Mouse (Mus musculus): Measurements from ENCODE around the gene Rtn4ip1. TPM values are rescaled to one million over a fixed set of nuclear protein-coding genes. Genes with fewer than 3 reads are reported as not detected.

Gene Rtn4ip1
- 6.7 and 6.9 TPM in 2 replicates for polyA plus RNA-seq (2012; rRNA removed)

DNA sequence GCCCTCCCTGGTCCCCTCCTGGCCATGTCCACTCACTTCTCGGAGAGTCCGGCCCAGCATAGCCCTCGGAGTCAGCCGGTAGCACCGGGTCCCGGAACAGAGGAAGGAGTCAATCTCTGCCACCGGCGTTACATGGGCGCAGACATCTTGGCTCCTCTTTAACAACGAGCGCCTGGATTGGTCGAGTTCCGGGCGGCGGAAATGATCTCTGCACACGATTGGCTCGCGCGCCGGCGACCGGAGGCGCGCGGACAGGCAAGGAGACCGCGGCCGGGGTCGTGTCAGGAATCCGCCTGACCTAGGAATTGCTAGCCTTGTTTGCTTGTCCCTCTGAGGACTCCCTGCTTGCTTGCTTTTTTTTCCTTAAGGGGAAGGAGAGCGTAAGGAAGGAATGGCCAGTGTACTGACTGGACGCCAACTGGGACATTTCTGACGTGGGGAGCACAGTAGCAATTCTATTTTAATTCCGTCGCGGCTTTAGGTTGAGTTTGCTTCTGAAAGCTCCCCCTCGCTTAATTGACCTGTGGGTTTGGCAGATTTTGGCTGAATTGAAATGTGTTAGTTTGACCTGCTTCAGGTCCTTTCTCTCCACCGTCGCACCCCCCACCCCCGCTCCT lies at the start of gene Rtn4ip1, which contains the start of gene Qrsl1:
Gene Rtn4ip1 (plus strand): TSS at position 230 of the 617 bp plus-strand sequence.
Gene Qrsl1 (minus strand): TSS at position 168 of the 617 bp plus-strand sequence.
- peak; percentile 29; the same call in 1 of the 2 replicates for TF ChIP-seq POLR2A (IDR thresholded peaks at IDR 0.05; ENCODE audit: low read depth, low read length)
- no peak for TF ChIP-seq CTCF (IDR thresholded peaks at IDR 0.05; ENCODE audit: extremely low read depth, insufficient read depth, insufficient read length, insufficient replicate concordance)
- peak within 1 kb of the TSS; percentile 89 for H3K4me3 ChIP-seq (ENCODE audit: extremely low read depth, insufficient read depth, insufficient read length)
- H3K27ac ChIP-seq (ENCODE audit: insufficient read depth, low read length): peak within 1 kb of the TSS; percentile 66
- WGBS: under 1% methylated on average over 40 of the region's 40 CpGs
- H3K4me1 ChIP-seq (ENCODE audit: control insufficient read depth, insufficient read depth, insufficient read length): peaks cover 12% of the 10 kb centered on the region
- DNase-seq (ENCODE audit: low read depth in 1 of 2, low spot score in 2 of 2): peak; percentile 83 to 90
- no peaks in the 10 kb centered on the region for H3K27me3 ChIP-seq (ENCODE audit: control insufficient read depth, insufficient read depth, low read length)
- 0 out of 2 replicates have a peak, but pooled peaks cover 2% of the 10 kb centered on the region for H3K36me3 ChIP-seq (ENCODE audit: control insufficient read depth, insufficient read depth, low read length)

- Histone ChIP-seq H3K4me3 (ENCODE audit: extremely low read depth, insufficient read depth, insufficient read length) (no peak overlapping the region), H3K27me3 (ENCODE audit: control insufficient read depth, insufficient read depth, low read length) (no peaks in the 10 kb centered on the region), H3K4me1 (ENCODE audit: control insufficient read depth, insufficient read depth, insufficient read length) (peaks cover 4% of the 10 kb centered on the region; the same call in 1 of the 2 replicates), H3K36me3 (ENCODE audit: control insufficient read depth, insufficient read depth, low read length) (no peaks in the 10 kb centered on the region), H3K27ac (ENCODE audit: insufficient read depth, low read length) (no peak overlapping the region)
- DNase-seq (ENCODE audit: low read depth in 1 of 2, low spot score in 2 of 2): no peak
- WGBS: 58% methylated on average over 5 of the region's 5 CpGs
- no peak for TF ChIP-seq POLR2A (IDR thresholded peaks at IDR 0.05; ENCODE audit: low read depth, low read length)
- no peak for TF ChIP-seq CTCF (IDR thresholded peaks at IDR 0.05; ENCODE audit: extremely low read depth, insufficient read depth, insufficient read length, insufficient replicate concordance)
Measured at GRCm38 (mm10) chr10:43851898-43852297, 49.7 kb upstream of the Rtn4ip1 start.

GRCm38 (mm10) chr10:43855916-43856315 lies 45.7 kb upstream of the Rtn4ip1 start:
- H3K27me3 ChIP-seq (ENCODE audit: control insufficient read depth, insufficient read depth, low read length): no peaks in the 10 kb centered on the region
- DNase-seq (ENCODE audit: low read depth in 1 of 2, low spot score in 2 of 2): no peak
- no peaks in the 10 kb centered on the region for H3K36me3 ChIP-seq (ENCODE audit: control insufficient read depth, insufficient read depth, low read length)
- H3K4me3 ChIP-seq (ENCODE audit: extremely low read depth, insufficient read depth, insufficient read length): no peak overlapping the region
- no peak overlapping the region for H3K27ac ChIP-seq (ENCODE audit: insufficient read depth, low read length)
- TF ChIP-seq POLR2A (IDR thresholded peaks at IDR 0.05; ENCODE audit: low read depth, low read length) (no peak), CTCF (IDR thresholded peaks at IDR 0.05; ENCODE audit: extremely low read depth, insufficient read depth, insufficient read length, insufficient replicate concordance) (no peak)
- H3K4me1 ChIP-seq (ENCODE audit: control insufficient read depth, insufficient read depth, insufficient read length): peaks cover 4% of the 10 kb centered on the region; the same call in 1 of the 2 replicates
- WGBS: 84% methylated on average over 9 of the region's 9 CpGs

GRCm38 (mm10) chr10:43856351-43856750 lies 45.3 kb upstream of the Rtn4ip1 start:
- no peaks in the 10 kb centered on the region for H3K27me3 ChIP-seq (ENCODE audit: control insufficient read depth, insufficient read depth, low read length)
- no peak for DNase-seq (ENCODE audit: low read depth in 1 of 2, low spot score in 2 of 2)
- 54% methylated on average over 3 of the region's 3 CpGs for WGBS
- H3K4me1 ChIP-seq (ENCODE audit: control insufficient read depth, insufficient read depth, insufficient read length): peaks cover 4% of the 10 kb centered on the region; the same call in 1 of the 2 replicates
- no peak for TF ChIP-seq POLR2A (IDR thresholded peaks at IDR 0.05; ENCODE audit: low read depth, low read length)
- TF ChIP-seq CTCF (IDR thresholded peaks at IDR 0.05; ENCODE audit: extremely low read depth, insufficient read depth, insufficient read length, insufficient replicate concordance): no peak
- no peak overlapping the region for H3K27ac ChIP-seq (ENCODE audit: insufficient read depth, low read length)
- no peaks in the 10 kb centered on the region for H3K36me3 ChIP-seq (ENCODE audit: control insufficient read depth, insufficient read depth, low read length)
- H3K4me3 ChIP-seq (ENCODE audit: extremely low read depth, insufficient read depth, insufficient read length): no peak overlapping the region

- Histone ChIP-seq H3K4me3 (ENCODE audit: extremely low read depth, insufficient read depth, insufficient read length) (no peak overlapping the region), H3K4me1 (ENCODE audit: control insufficient read depth, insufficient read depth, insufficient read length) (peaks cover 11% of the 10 kb centered on the region), H3K27me3 (ENCODE audit: control insufficient read depth, insufficient read depth, low read length) (no peaks in the 10 kb centered on the region), H3K27ac (ENCODE audit: insufficient read depth, low read length) (no peak overlapping the region), H3K36me3 (ENCODE audit: control insufficient read depth, insufficient read depth, low read length) (no peaks in the 10 kb centered on the region)
- DNase-seq (ENCODE audit: low read depth in 1 of 2, low spot score in 2 of 2): peak in 1 of 2 experiments; percentile 29
- no peak for TF ChIP-seq POLR2A (IDR thresholded peaks at IDR 0.05; ENCODE audit: low read depth, low read length)
- peak; percentile 64; the same call in 1 of the 2 replicates for TF ChIP-seq CTCF (IDR thresholded peaks at IDR 0.05; ENCODE audit: extremely low read depth, insufficient read depth, insufficient read length, insufficient replicate concordance)
- WGBS: 80% methylated on average over 10 of the region's 10 CpGs
Measured at GRCm38 (mm10) chr10:43870752-43871151, 30.9 kb upstream of the Rtn4ip1 start.

- no peak for TF ChIP-seq CTCF (IDR thresholded peaks at IDR 0.05; ENCODE audit: extremely low read depth, insufficient read depth, insufficient read length, insufficient replicate concordance)
- WGBS: 81% methylated on average over 1 of the region's 1 CpGs
- H3K4me1 ChIP-seq (ENCODE audit: control insufficient read depth, insufficient read depth, insufficient read length): peaks cover 14% of the 10 kb centered on the region
Measured at GRCm38 (mm10) chr10:43871458-43871857, 30.1 kb upstream of the Rtn4ip1 start.

DNA sequence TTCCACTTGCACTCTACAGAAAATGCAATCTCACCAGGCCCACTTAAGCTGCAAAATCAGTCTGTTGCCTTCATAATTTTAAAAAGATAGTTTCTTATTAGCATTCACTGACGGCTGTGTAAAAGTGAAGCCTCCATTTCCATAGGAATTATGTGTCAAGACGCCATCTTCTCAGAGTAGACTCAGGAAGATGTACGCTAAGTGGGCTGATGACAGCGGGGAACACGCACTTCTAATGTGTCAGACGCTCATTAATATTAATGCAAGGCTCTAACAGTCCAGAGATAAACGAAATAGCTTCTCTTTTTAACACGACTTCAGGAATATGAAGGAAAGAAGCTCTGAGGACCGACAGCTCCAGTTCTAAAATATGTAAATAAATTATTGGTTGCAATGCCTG lies 13.9 kb upstream of the Rtn4ip1 start:
- H3K4me3 ChIP-seq (ENCODE audit: extremely low read depth, insufficient read depth, insufficient read length): no peak overlapping the region
- H3K36me3 ChIP-seq (ENCODE audit: control insufficient read depth, insufficient read depth, low read length): peaks cover 20% of the 10 kb centered on the region
- no peaks in the 10 kb centered on the region for H3K27me3 ChIP-seq (ENCODE audit: control insufficient read depth, insufficient read depth, low read length)
- no peak overlapping the region for H3K27ac ChIP-seq (ENCODE audit: insufficient read depth, low read length)
- 93% methylated on average over 9 of the region's 9 CpGs for WGBS
- DNase-seq (ENCODE audit: low read depth in 1 of 2, low spot score in 2 of 2): no peak
- TF ChIP-seq CTCF (IDR thresholded peaks at IDR 0.05; ENCODE audit: extremely low read depth, insufficient read depth, insufficient read length, insufficient replicate concordance): no peak
- TF ChIP-seq POLR2A (IDR thresholded peaks at IDR 0.05; ENCODE audit: low read depth, low read length): no peak
- no peaks in the 10 kb centered on the region for H3K4me1 ChIP-seq (ENCODE audit: control insufficient read depth, insufficient read depth, insufficient read length)

More at GRCm38 (mm10) chr10:43871458-43871857, 30.1 kb upstream of the Rtn4ip1 start:
- Histone ChIP-seq H3K27me3 (ENCODE audit: control insufficient read depth, insufficient read depth, low read length) (no peaks in the 10 kb centered on the region), H3K36me3 (ENCODE audit: control insufficient read depth, insufficient read depth, low read length) (no peaks in the 10 kb centered on the region), H3K27ac (ENCODE audit: insufficient read depth, low read length) (no peak overlapping the region), H3K4me3 (ENCODE audit: extremely low read depth, insufficient read depth, insufficient read length) (no peak overlapping the region)
- peak in 1 of 2 experiments; percentile 26 for DNase-seq (ENCODE audit: low read depth in 1 of 2, low spot score in 2 of 2)
